Mouse (Mus musculus): ENCODE measurements around the gene Ptcd2. TPM values are rescaled to one million over a fixed set of nuclear protein-coding genes. Genes with fewer than 3 reads are reported as not detected.

Gene Ptcd2
- total and polyA plus RNA-seq, 2 experiments from 2014 or later, result 69.7 to 80.8 TPM

- Histone ChIP-seq H3K4me2 (ENCODE audit: low read depth, low read length) (no peak overlapping the region), H3K27ac (ENCODE audit: low read depth) (no peak overlapping the region), H3K36me3 (replicated peaks; ENCODE audit: control insufficient read depth, insufficient read depth, low read length) (peaks cover 5% of the 10 kb centered on the region), H3K4me3 (ENCODE audit: low read depth, low read length) (no peak overlapping the region), H3K9me3 (replicated peaks; ENCODE audit: control insufficient read depth, low read length) (no peaks in the 10 kb centered on the region), H3K9ac (replicated peaks; ENCODE audit: low read depth, low read length) (no peak overlapping the region), H3K27me3 (ENCODE audit: control insufficient read depth, insufficient read depth, low read length) (no peaks in the 10 kb centered on the region), H3K4me1 (ENCODE audit: control insufficient read depth, insufficient read depth) (peaks cover 1% of the 10 kb centered on the region; the same call in 1 of the 2 replicates)
- DNase-seq (ENCODE audit: low spot score), result no peak
- ATAC-seq (ENCODE audit: insufficient read depth, low read depth), result no peak
- no peak for TF ChIP-seq EP300 (IDR thresholded peaks at IDR 0.05; ENCODE audit: low read depth)
- no peak for TF ChIP-seq CTCF (IDR thresholded peaks at IDR 0.05; ENCODE audit: low read depth)
- WGBS, result 88% methylated on average over 5 of the region's 5 CpGs
These were observed 30.4 kb downstream of the Ptcd2 start for GRCm38 (mm10) chr13:99314098-99314497.

- Histone ChIP-seq H3K27me3 (ENCODE audit: control insufficient read depth, insufficient read depth, low read length) (no peaks in the 10 kb centered on the region), H3K4me1 (ENCODE audit: control insufficient read depth, insufficient read depth) (peaks cover 30% of the 10 kb centered on the region), H3K9me3 (replicated peaks; ENCODE audit: control insufficient read depth, low read length) (no peaks in the 10 kb centered on the region), H3K9ac (replicated peaks; ENCODE audit: low read depth, low read length) (no peak overlapping the region), H3K36me3 (replicated peaks; ENCODE audit: control insufficient read depth, insufficient read depth, low read length) (no peaks in the 10 kb centered on the region), H3K27ac (ENCODE audit: low read depth) (peak overlapping the region; percentile 92), H3K4me3 (ENCODE audit: low read depth, low read length) (no peak overlapping the region), H3K4me2 (ENCODE audit: low read depth, low read length) (no peak overlapping the region)
- TF ChIP-seq EP300 (IDR thresholded peaks at IDR 0.05; ENCODE audit: low read depth), result no peak
- TF ChIP-seq CTCF (IDR thresholded peaks at IDR 0.05; ENCODE audit: low read depth), result no peak
- ATAC-seq (ENCODE audit: insufficient read depth, low read depth), result no peak
- DNase-seq (ENCODE audit: low spot score), result no peak
- 47% methylated on average over 8 of the region's 8 CpGs for WGBS
These were observed 36.1 kb downstream of the Ptcd2 start for GRCm38 (mm10) chr13:99308393-99308792.

GRCm38 (mm10) chr13:99307930-99308359 is 36.6 kb downstream of the Ptcd2 start:
- no peaks in the 10 kb centered on the region for H3K36me3 ChIP-seq (replicated peaks; ENCODE audit: control insufficient read depth, insufficient read depth, low read length)
- ATAC-seq (ENCODE audit: insufficient read depth, low read depth), result peak; percentile 92
- no peak overlapping the region for H3K9ac ChIP-seq (replicated peaks; ENCODE audit: low read depth, low read length)
- H3K9me3 ChIP-seq (replicated peaks; ENCODE audit: control insufficient read depth, low read length), result no peaks in the 10 kb centered on the region
- peak overlapping the region; percentile 92 for H3K27ac ChIP-seq (ENCODE audit: low read depth)
- peaks cover 30% of the 10 kb centered on the region for H3K4me1 ChIP-seq (ENCODE audit: control insufficient read depth, insufficient read depth)
- peak; percentile 97 for DNase-seq (ENCODE audit: low spot score)
- H3K4me2 ChIP-seq (ENCODE audit: low read depth, low read length), result no peak overlapping the region
- H3K4me3 ChIP-seq (ENCODE audit: low read depth, low read length), result no peak overlapping the region
- 19% methylated on average over 5 of the region's 5 CpGs for WGBS
- TF ChIP-seq CTCF (IDR thresholded peaks at IDR 0.05; ENCODE audit: low read depth) (no peak), EP300 (IDR thresholded peaks at IDR 0.05; ENCODE audit: low read depth) (peak; percentile 98)
- no peaks in the 10 kb centered on the region for H3K27me3 ChIP-seq (ENCODE audit: control insufficient read depth, insufficient read depth, low read length)

- 87% methylated on average over 8 of the region's 8 CpGs for WGBS
- Histone ChIP-seq H3K4me3 (ENCODE audit: low read depth, low read length) (no peak overlapping the region), H3K27ac (ENCODE audit: low read depth) (no peak overlapping the region), H3K4me2 (ENCODE audit: low read depth, low read length) (no peak overlapping the region), H3K27me3 (ENCODE audit: control insufficient read depth, insufficient read depth, low read length) (no peaks in the 10 kb centered on the region), H3K36me3 (replicated peaks; ENCODE audit: control insufficient read depth, insufficient read depth, low read length) (no peaks in the 10 kb centered on the region), H3K4me1 (ENCODE audit: control insufficient read depth, insufficient read depth) (peaks cover 30% of the 10 kb centered on the region), H3K9me3 (replicated peaks; ENCODE audit: control insufficient read depth, low read length) (no peaks in the 10 kb centered on the region), H3K9ac (replicated peaks; ENCODE audit: low read depth, low read length) (no peak overlapping the region)
- ATAC-seq (ENCODE audit: insufficient read depth, low read depth), result no peak
- TF ChIP-seq EP300 (IDR thresholded peaks at IDR 0.05; ENCODE audit: low read depth) (no peak), CTCF (IDR thresholded peaks at IDR 0.05; ENCODE audit: low read depth) (no peak)
- no peak for DNase-seq (ENCODE audit: low spot score)
These were observed 38.3 kb downstream of the Ptcd2 start for GRCm38 (mm10) chr13:99306164-99306563.

GRCm38 (mm10) chr13:99305186-99305585 is 39.3 kb downstream of the Ptcd2 start:
- no peaks in the 10 kb centered on the region for H3K9me3 ChIP-seq (replicated peaks; ENCODE audit: control insufficient read depth, low read length)
- no peak overlapping the region for H3K4me3 ChIP-seq (ENCODE audit: low read depth, low read length)
- H3K27ac ChIP-seq (ENCODE audit: low read depth), result no peak overlapping the region; the same call in 1 of the 2 replicates
- no peak for ATAC-seq (ENCODE audit: insufficient read depth, low read depth)
- no peak overlapping the region for H3K4me2 ChIP-seq (ENCODE audit: low read depth, low read length)
- H3K27me3 ChIP-seq (ENCODE audit: control insufficient read depth, insufficient read depth, low read length), result no peaks in the 10 kb centered on the region
- H3K4me1 ChIP-seq (ENCODE audit: control insufficient read depth, insufficient read depth), result peaks cover 31% of the 10 kb centered on the region
- no peak for DNase-seq (ENCODE audit: low spot score)
- no peak overlapping the region for H3K9ac ChIP-seq (replicated peaks; ENCODE audit: low read depth, low read length)
- TF ChIP-seq EP300 (IDR thresholded peaks at IDR 0.05; ENCODE audit: low read depth) (no peak), CTCF (IDR thresholded peaks at IDR 0.05; ENCODE audit: low read depth) (no peak)
- 55% methylated on average over 1 of the region's 1 CpGs for WGBS
- H3K36me3 ChIP-seq (replicated peaks; ENCODE audit: control insufficient read depth, insufficient read depth, low read length), result no peaks in the 10 kb centered on the region

- 55% methylated on average over 11 of the region's 11 CpGs for WGBS
- Histone ChIP-seq H3K4me2 (ENCODE audit: low read depth, low read length) (no peak overlapping the region), H3K9me3 (replicated peaks; ENCODE audit: control insufficient read depth, low read length) (no peaks in the 10 kb centered on the region), H3K36me3 (replicated peaks; ENCODE audit: control insufficient read depth, insufficient read depth, low read length) (no peaks in the 10 kb centered on the region), H3K4me3 (ENCODE audit: low read depth, low read length) (no peak overlapping the region), H3K27me3 (ENCODE audit: control insufficient read depth, insufficient read depth, low read length) (no peaks in the 10 kb centered on the region), H3K4me1 (ENCODE audit: control insufficient read depth, insufficient read depth) (peaks cover 36% of the 10 kb centered on the region), H3K9ac (replicated peaks; ENCODE audit: low read depth, low read length) (no peak overlapping the region), H3K27ac (ENCODE audit: low read depth) (no peak overlapping the region; the same call in 1 of the 2 replicates)
- ATAC-seq (ENCODE audit: insufficient read depth, low read depth) (no peak), DNase-seq (ENCODE audit: low spot score) (no peak)
- TF ChIP-seq CTCF (IDR thresholded peaks at IDR 0.05; ENCODE audit: low read depth), result no peak
- no peak for TF ChIP-seq EP300 (IDR thresholded peaks at IDR 0.05; ENCODE audit: low read depth)
These were observed 40.1 kb downstream of the Ptcd2 start for GRCm38 (mm10) chr13:99304365-99304764.
